Mouse (Mus musculus) MEL (cell line): Measurements from ENCODE around the gene Zcchc14.

Source experiments
- CTCF ChIP-seq, 3 experiments: IDR thresholded peaks in 2 of 3; conservative IDR thresholded peaks in 1 of 3; 2 replicates each; pipeline ENCODE4 v1.5.1; 2011 to 2012; ENCODE audit warnings: low read length in 3 of 3, low read depth in 2 of 3, mild to moderate bottlenecking in 2 of 3, improper control_type of control experiment in 1 of 3, inconsistent platforms in 1 of 3, mixed read lengths in 1 of 3, moderate library complexity in 1 of 3; ENCODE audit not compliant: control insufficient read depth in 1 of 3, insufficient read depth in 1 of 3, poor library complexity in 1 of 3, severe bottlenecking in 1 of 3
- EP300 ChIP-seq, 2 experiments: IDR thresholded peaks; 2 replicates each; pipeline ENCODE4 v1.6.1; 2011; ENCODE audit warnings: improper control_type of control experiment in 2 of 2, low read length in 2 of 2, low read depth in 1 of 2, mild to moderate bottlenecking in 1 of 2
- GABPA ChIP-seq: IDR thresholded peaks from 2 replicates; pipeline ENCODE4 v1.6.1; 2012; ENCODE audit warnings: low read depth, mild to moderate bottlenecking, inconsistent platforms, low read length, improper control_type of control experiment, moderate library complexity
- KAT2A ChIP-seq: conservative IDR thresholded peaks from 2 replicates; pipeline ENCODE4 v1.6.1; 2012; ENCODE audit warnings: low read depth, low read length, improper control_type of control experiment, inconsistent platforms
- MAX ChIP-seq: IDR thresholded peaks from 2 replicates; pipeline ENCODE4 v1.6.1; 2011; ENCODE audit warnings: low read length, improper control_type of control experiment
- MEF2A ChIP-seq: IDR thresholded peaks from 2 replicates; pipeline ENCODE4 v1.6.1; 2014; ENCODE audit warnings: low read depth, mild to moderate bottlenecking, inconsistent platforms, low read length, improper control_type of control experiment; ENCODE audit not compliant: poor library complexity, insufficient replicate concordance, severe bottlenecking; ENCODE audit errors: extremely low read depth
- NRF1 ChIP-seq: IDR thresholded peaks from 2 replicates; pipeline ENCODE4 v1.6.1; 2014; ENCODE audit warnings: low read depth, mild to moderate bottlenecking, inconsistent platforms, low read length, improper control_type of control experiment, moderate library complexity; ENCODE audit not compliant: poor library complexity, insufficient read depth, severe bottlenecking
- POLR2A ChIP-seq, 2 experiments: IDR thresholded peaks; 2 replicates each; pipeline ENCODE4 v1.6.1; 2011 to 2012; ENCODE audit warnings: low read length in 2 of 2, mild to moderate bottlenecking in 2 of 2, control low read depth in 1 of 2, improper control_type of control experiment in 1 of 2, low read depth in 1 of 2, moderate library complexity in 1 of 2; ENCODE audit not compliant: control insufficient read depth in 1 of 2, insufficient read depth in 1 of 2, poor library complexity in 1 of 2
- TCF12 ChIP-seq: IDR thresholded peaks from 2 replicates; pipeline ENCODE4 v1.6.1; 2014; ENCODE audit warnings: low read depth, mild to moderate bottlenecking, inconsistent platforms, low read length, improper control_type of control experiment, moderate library complexity
- ZC3H11A ChIP-seq: IDR thresholded peaks from 2 replicates; pipeline ENCODE4 v1.6.1; 2012; ENCODE audit warnings: low read depth, mild to moderate bottlenecking, inconsistent platforms, low read length, improper control_type of control experiment
- ZNF384 ChIP-seq: IDR thresholded peaks from 2 replicates; pipeline ENCODE4 v1.6.1; 2012; ENCODE audit warnings: low read depth, mild to moderate bottlenecking, inconsistent platforms, low read length, improper control_type of control experiment

- TF ChIP-seq MEF2A, result no peak
- no peak for TF ChIP-seq ZNF384
- TF ChIP-seq CTCF (IDR thresholded peaks at IDR 0.05 in 2 of 3, conservative IDR thresholded peaks at IDR 0.05 in 1 of 3; ENCODE audit: control insufficient read depth in 1 of 3, insufficient read depth in 1 of 3, low read depth in 2 of 3, low read length in 3 of 3, poor library complexity in 1 of 3, severe bottlenecking in 1 of 3), result no peak
- TF ChIP-seq MAX, result no peak
- TF ChIP-seq TCF12, result no peak
- no peak for TF ChIP-seq POLR2A (IDR thresholded peaks at IDR 0.05; ENCODE audit: control insufficient read depth in 1 of 2, insufficient read depth in 1 of 2, low read depth in 1 of 2, low read length in 2 of 2, poor library complexity in 1 of 2)
- no peak for TF ChIP-seq GABPA
- no peak for TF ChIP-seq ZC3H11A
- TF ChIP-seq EP300 (IDR thresholded peaks at IDR 0.05; ENCODE audit: low read depth in 1 of 2, low read length in 2 of 2), result no peak
- no peak for TF ChIP-seq NRF1
- TF ChIP-seq KAT2A, result no peak
Observed at GRCm38 (mm10) chr8:121557746-121558145, 95.0 kb downstream of the Zcchc14 start.
